Mouse (Mus musculus) heart, embryonic 12.5 days (tissue): ENCODE measurements around the gene Slc5a8. TPM values are rescaled to one million over a fixed set of nuclear protein-coding genes. Genes with fewer than 3 reads are reported as not detected.
A peak's percentile ranks its signal among the peaks of the same experiment; 100 is the strongest.

Source experiments
- ATAC-seq: fragments of 200-750 bp; cut with Nextera tagmentation; 2 replicates; pipeline ENCODE4 v1.8.0; 2017; ENCODE audit warnings: moderate TSS enrichment, moderate library complexity; ENCODE audit not compliant: insufficient number of reproducible peaks, low FRiP score
- H3K27ac ChIP-seq: fragments of 300-500 bp; sonication (generic); 2 replicates; pipeline ENCODE4 v1.5.1; 2016; ENCODE audit warnings: mild to moderate bottlenecking, moderate library complexity; ENCODE audit not compliant: poor library complexity, severe bottlenecking
- H3K27me3 ChIP-seq: fragments of 300-500 bp; sonication (generic); replicated peaks from 2 replicates; pipeline ENCODE4 v1.6.1; 2016; ENCODE audit warnings: mild to moderate bottlenecking, moderate library complexity
- H3K36me3 ChIP-seq: fragments of 300-500 bp; sonication (generic); 2 replicates; pipeline ENCODE4 v1.6.1; 2016; ENCODE audit warnings: mild to moderate bottlenecking, moderate library complexity
- H3K4me1 ChIP-seq: fragments of 300-500 bp; sonication (generic); replicated peaks from 2 replicates; pipeline ENCODE4 v1.6.1; 2016; ENCODE audit warnings: mild to moderate bottlenecking
- H3K4me2 ChIP-seq: fragments of 300-500 bp; sonication (generic); 2 replicates; pipeline ENCODE4 v1.6.1; 2016; ENCODE audit warnings: mild to moderate bottlenecking, moderate library complexity
- H3K4me3 ChIP-seq: fragments of 300-500 bp; sonication (generic); 2 replicates; pipeline ENCODE4 v1.5.1; 2016; ENCODE audit warnings: mild to moderate bottlenecking
- H3K9ac ChIP-seq: fragments of 300-500 bp; sonication (generic); 2 replicates; pipeline ENCODE4 v1.6.1; 2016; ENCODE audit warnings: mild to moderate bottlenecking, moderate library complexity
- H3K9me3 ChIP-seq: fragments of 300-500 bp; sonication (generic); replicated peaks from 2 replicates; pipeline ENCODE4 v1.6.1; 2016; ENCODE audit warnings: mild to moderate bottlenecking, moderate library complexity
- WGBS: fragments of 180-500 bp; shearing (Covaris S2); methylation state at CpG from one replicate; pipeline ENCODE4 v1.1.7; 2016; 5-methylcytosine and 5-hydroxymethylcytosine counted together
- polyA plus RNA-seq: library from polyadenylated mRNA; unstranded; fragments of >200 nt; fragmentation: Nextera tagmentation; extraction: Ambion mirVana; gene quantifications from 2 replicates; pipeline ENCODE4 v1.2.1, GENCODE M21; 2016

Gene Slc5a8
- polyA plus RNA-seq = 0.04 and 0.08 TPM in 2 replicates

- Histone ChIP-seq H3K4me2 (peak within 1 kb of the TSS; percentile 71), H3K4me1 (peaks cover 12% of the 10 kb centered on the region), H3K9me3 (0 out of 2 replicates have a peak, but pooled peaks cover 3% of the 10 kb centered on the region), H3K4me3 (peak within 1 kb of the TSS; percentile 37), H3K36me3 (no peaks in the 10 kb centered on the region), H3K9ac (peak within 1 kb of the TSS; percentile 1; the same call in 1 of the 2 replicates), H3K27ac (no peak within 1 kb of the TSS), H3K27me3 (peaks cover 36% of the 10 kb centered on the region)
- no peak for ATAC-seq
- WGBS = 5% methylated on average over 31 of the region's 31 CpGs
Observed at GRCm38 (mm10) chr10:88885632-88886090, at the start of gene Slc5a8. Slc5a8 (plus strand) TSS chr10:88885992.

- H3K36me3 ChIP-seq = no peaks in the 10 kb centered on the region
- no peaks in the 10 kb centered on the region for H3K27me3 ChIP-seq
- no peaks in the 10 kb centered on the region for H3K4me1 ChIP-seq
- H3K4me2 ChIP-seq = no peak overlapping the region
- H3K9me3 ChIP-seq = 0 out of 2 replicates have a peak, but pooled peaks cover 4% of the 10 kb centered on the region
- no peak overlapping the region for H3K4me3 ChIP-seq
- no peak for ATAC-seq
- H3K9ac ChIP-seq = no peak overlapping the region
- 78% methylated on average over 7 of the region's 7 CpGs for WGBS
- no peak overlapping the region for H3K27ac ChIP-seq
Observed at GRCm38 (mm10) chr10:88848876-88849476, 36.8 kb upstream of the Slc5a8 start.

GRCm38 (mm10) chr10:88849976-88850375 is 35.8 kb upstream of the Slc5a8 start:
- H3K4me3 ChIP-seq = no peak overlapping the region
- no peak for ATAC-seq
- 89% methylated on average over 4 of the region's 4 CpGs for WGBS
- no peaks in the 10 kb centered on the region for H3K27me3 ChIP-seq
- no peak overlapping the region for H3K4me2 ChIP-seq
- no peak overlapping the region for H3K9ac ChIP-seq
- no peak overlapping the region for H3K27ac ChIP-seq
- H3K9me3 ChIP-seq = 0 out of 2 replicates have a peak, but pooled peaks cover 4% of the 10 kb centered on the region
- H3K4me1 ChIP-seq = no peaks in the 10 kb centered on the region
- H3K36me3 ChIP-seq = no peaks in the 10 kb centered on the region

- Histone ChIP-seq H3K27ac (no peak overlapping the region), H3K9ac (no peak overlapping the region), H3K9me3 (0 out of 2 replicates have a peak, but pooled peaks cover 4% of the 10 kb centered on the region), H3K4me2 (no peak overlapping the region), H3K36me3 (no peaks in the 10 kb centered on the region), H3K4me3 (no peak overlapping the region), H3K27me3 (no peaks in the 10 kb centered on the region), H3K4me1 (no peaks in the 10 kb centered on the region)
- no peak for ATAC-seq
- WGBS = 78% methylated on average over 7 of the region's 7 CpGs
Observed at GRCm38 (mm10) chr10:88853326-88853725, 32.5 kb upstream of the Slc5a8 start.

GRCm38 (mm10) chr10:88860911-88861310 is 24.9 kb upstream of the Slc5a8 start:
- Histone ChIP-seq H3K9ac (no peak overlapping the region), H3K27ac (no peak overlapping the region), H3K9me3 (no peaks in the 10 kb centered on the region), H3K4me2 (no peak overlapping the region), H3K36me3 (no peaks in the 10 kb centered on the region), H3K4me3 (no peak overlapping the region), H3K4me1 (no peaks in the 10 kb centered on the region), H3K27me3 (no peaks in the 10 kb centered on the region)
- ATAC-seq = no peak
- WGBS = 65% methylated on average over 3 of the region's 3 CpGs

- no peaks in the 10 kb centered on the region for H3K36me3 ChIP-seq
- H3K27ac ChIP-seq = no peak overlapping the region
- no peaks in the 10 kb centered on the region for H3K27me3 ChIP-seq
- no peak overlapping the region for H3K9ac ChIP-seq
- no peak overlapping the region for H3K4me3 ChIP-seq
- no peaks in the 10 kb centered on the region for H3K4me1 ChIP-seq
- no peaks in the 10 kb centered on the region for H3K9me3 ChIP-seq
- ATAC-seq = no peak
- no peak overlapping the region for H3K4me2 ChIP-seq
Observed at GRCm38 (mm10) chr10:88861416-88861815, 24.4 kb upstream of the Slc5a8 start.

- Histone ChIP-seq H3K9me3 (no peaks in the 10 kb centered on the region), H3K4me2 (no peak overlapping the region), H3K4me3 (no peak overlapping the region), H3K27ac (no peak overlapping the region), H3K36me3 (no peaks in the 10 kb centered on the region), H3K9ac (no peak overlapping the region), H3K4me1 (no peaks in the 10 kb centered on the region), H3K27me3 (no peaks in the 10 kb centered on the region)
- ATAC-seq = no peak
- WGBS = 85% methylated on average over 5 of the region's 5 CpGs
Observed at GRCm38 (mm10) chr10:88862293-88862692, 23.5 kb upstream of the Slc5a8 start.

- H3K9ac ChIP-seq = no peak overlapping the region
- H3K27ac ChIP-seq = no peak overlapping the region
- WGBS = 59% methylated on average over 2 of the region's 2 CpGs
- H3K36me3 ChIP-seq = no peaks in the 10 kb centered on the region
- no peaks in the 10 kb centered on the region for H3K4me1 ChIP-seq
- no peak overlapping the region for H3K4me3 ChIP-seq
- no peak overlapping the region for H3K4me2 ChIP-seq
- no peaks in the 10 kb centered on the region for H3K27me3 ChIP-seq
- no peak for ATAC-seq
- no peaks in the 10 kb centered on the region for H3K9me3 ChIP-seq
Observed at GRCm38 (mm10) chr10:88866017-88866416, 19.8 kb upstream of the Slc5a8 start.

- Histone ChIP-seq H3K36me3 (no peaks in the 10 kb centered on the region), H3K4me3 (no peak overlapping the region), H3K4me2 (no peak overlapping the region), H3K27ac (no peak overlapping the region), H3K4me1 (no peaks in the 10 kb centered on the region), H3K9me3 (no peaks in the 10 kb centered on the region), H3K27me3 (no peaks in the 10 kb centered on the region), H3K9ac (no peak overlapping the region)
- ATAC-seq = no peak
- 64% methylated on average over 5 of the region's 5 CpGs for WGBS
Observed at GRCm38 (mm10) chr10:88874870-88875269, 10.9 kb upstream of the Slc5a8 start.

GRCm38 (mm10) chr10:88877421-88877820 is 8.4 kb upstream of the Slc5a8 start:
- no peak overlapping the region for H3K4me3 ChIP-seq
- H3K4me2 ChIP-seq = no peak overlapping the region
- no peaks in the 10 kb centered on the region for H3K4me1 ChIP-seq
- 61% methylated on average over 7 of the region's 7 CpGs for WGBS
- H3K9me3 ChIP-seq = no peaks in the 10 kb centered on the region
- H3K27me3 ChIP-seq = no peaks in the 10 kb centered on the region
- H3K36me3 ChIP-seq = no peaks in the 10 kb centered on the region
- H3K27ac ChIP-seq = no peak overlapping the region
- no peak for ATAC-seq
- no peak overlapping the region for H3K9ac ChIP-seq

GRCm38 (mm10) chr10:88883721-88884120 is 2.1 kb upstream of the Slc5a8 start:
- H3K9me3 ChIP-seq = 0 out of 2 replicates have a peak, but pooled peaks cover 3% of the 10 kb centered on the region
- no peak overlapping the region for H3K4me3 ChIP-seq
- 78% methylated on average over 2 of the region's 2 CpGs for WGBS
- no peak overlapping the region for H3K27ac ChIP-seq
- peaks cover 12% of the 10 kb centered on the region for H3K4me1 ChIP-seq
- no peak overlapping the region for H3K4me2 ChIP-seq
- ATAC-seq = no peak
- H3K36me3 ChIP-seq = no peaks in the 10 kb centered on the region
- no peak overlapping the region for H3K9ac ChIP-seq
- H3K27me3 ChIP-seq = peaks cover 36% of the 10 kb centered on the region

GRCm38 (mm10) chr10:88884836-88885235 is 956 bp upstream of the Slc5a8 start:
- no peak overlapping the region for H3K9ac ChIP-seq
- H3K4me1 ChIP-seq = peaks cover 12% of the 10 kb centered on the region
- WGBS = 72% methylated on average over 6 of the region's 6 CpGs
- no peak overlapping the region for H3K4me2 ChIP-seq
- H3K9me3 ChIP-seq = 0 out of 2 replicates have a peak, but pooled peaks cover 3% of the 10 kb centered on the region
- H3K27ac ChIP-seq = no peak overlapping the region
- no peaks in the 10 kb centered on the region for H3K36me3 ChIP-seq
- no peak for ATAC-seq
- H3K4me3 ChIP-seq = no peak overlapping the region
- H3K27me3 ChIP-seq = peaks cover 36% of the 10 kb centered on the region
